Mouse (Mus musculus) liver, adult 2 months (tissue): Measurements from ENCODE around the gene Zfp287. TPM values are rescaled to one million over a fixed set of nuclear protein-coding genes. Genes with fewer than 3 reads are reported as not detected.
"Not testable (repeated sequence)": the region's sequence is repeated elsewhere in the genome, so short reads cannot be mapped to it uniquely, and the experiment has no call there.

Experiments
- DNase-seq: peaks from one replicate; pipeline ENCODE4 v3.0.0-alpha.2; 2011; ENCODE audit warnings: low read depth, low spot score; ENCODE audit errors: extremely low read depth
- H3K27ac ChIP-seq: fragments of 200-500 bp; replicated peaks from 2 replicates; pipeline ENCODE4 v1.5.1; 2012; ENCODE audit warnings: low read depth, mild to moderate bottlenecking, control low read depth, inconsistent platforms, low read length; ENCODE audit not compliant: insufficient read depth
- H3K27me3 ChIP-seq: fragments of 200-500 bp; 2 replicates; pipeline ENCODE4 v1.6.1; 2012; ENCODE audit warnings: mild to moderate bottlenecking, moderate library complexity, low read length, inconsistent platforms; ENCODE audit not compliant: control insufficient read depth, insufficient read depth
- H3K36me3 ChIP-seq: fragments of 200-500 bp; 2 replicates; pipeline ENCODE4 v1.6.1; 2012; ENCODE audit warnings: low read length, inconsistent platforms; ENCODE audit not compliant: control insufficient read depth, insufficient read depth
- H3K4me1 ChIP-seq: fragments of 200-500 bp; 2 replicates; pipeline ENCODE4 v1.6.1; 2011; ENCODE audit warnings: low read length; ENCODE audit not compliant: control insufficient read depth, insufficient read depth
- H3K4me3 ChIP-seq: fragments of 200-500 bp; 2 replicates; pipeline ENCODE4 v1.5.1; 2011; ENCODE audit warnings: low read depth, mild to moderate bottlenecking, control low read depth, low read length, moderate library complexity; ENCODE audit not compliant: insufficient read depth
- H3K79me2 ChIP-seq: fragments of 200-500 bp; 2 replicates; pipeline ENCODE4 v1.6.1; 2012; ENCODE audit warnings: inconsistent platforms, mild to moderate bottlenecking, low read length, moderate library complexity; ENCODE audit not compliant: control insufficient read depth, insufficient read depth
- H3K9ac ChIP-seq: fragments of 200-500 bp; 2 replicates; pipeline ENCODE4 v1.6.1; 2012; ENCODE audit warnings: low read depth, mild to moderate bottlenecking, control low read depth, inconsistent platforms, low read length
- CTCF ChIP-seq: fragments of 200-500 bp; IDR thresholded peaks from 2 replicates; pipeline ENCODE4 v1.5.1; 2011; ENCODE audit warnings: low read depth, low read length, control low read depth
- POLR2A ChIP-seq: fragments of 200-500 bp; IDR thresholded peaks from 2 replicates; pipeline ENCODE4 v1.6.1; 2011; ENCODE audit warnings: low read length, control low read depth; ENCODE audit not compliant: insufficient read depth; ENCODE audit errors: extremely low read depth
- WGBS: fragments of 180-500 bp; shearing (Covaris S2); methylation state at CpG from one replicate; pipeline ENCODE4 v1.1.7; 2018; 5-methylcytosine and 5-hydroxymethylcytosine counted together
- polyA plus RNA-seq: library from polyadenylated mRNA; depleted of rRNA; stranded (reverse); fragments of >200 nt; gene quantifications from 2 replicates; pipeline ENCODE4 v1.2.3, GENCODE M21; 2012
- total RNA-seq: library from RNA; depleted of rRNA; stranded (reverse); fragments of >200 nt; gene quantifications from 2 replicates; pipeline ENCODE4 v1.2.3, GENCODE M21; 2014

The Zfp287 gene
- total and polyA plus RNA-seq, 2 experiments, result 0.26 to 0.55 TPM

DNA sequence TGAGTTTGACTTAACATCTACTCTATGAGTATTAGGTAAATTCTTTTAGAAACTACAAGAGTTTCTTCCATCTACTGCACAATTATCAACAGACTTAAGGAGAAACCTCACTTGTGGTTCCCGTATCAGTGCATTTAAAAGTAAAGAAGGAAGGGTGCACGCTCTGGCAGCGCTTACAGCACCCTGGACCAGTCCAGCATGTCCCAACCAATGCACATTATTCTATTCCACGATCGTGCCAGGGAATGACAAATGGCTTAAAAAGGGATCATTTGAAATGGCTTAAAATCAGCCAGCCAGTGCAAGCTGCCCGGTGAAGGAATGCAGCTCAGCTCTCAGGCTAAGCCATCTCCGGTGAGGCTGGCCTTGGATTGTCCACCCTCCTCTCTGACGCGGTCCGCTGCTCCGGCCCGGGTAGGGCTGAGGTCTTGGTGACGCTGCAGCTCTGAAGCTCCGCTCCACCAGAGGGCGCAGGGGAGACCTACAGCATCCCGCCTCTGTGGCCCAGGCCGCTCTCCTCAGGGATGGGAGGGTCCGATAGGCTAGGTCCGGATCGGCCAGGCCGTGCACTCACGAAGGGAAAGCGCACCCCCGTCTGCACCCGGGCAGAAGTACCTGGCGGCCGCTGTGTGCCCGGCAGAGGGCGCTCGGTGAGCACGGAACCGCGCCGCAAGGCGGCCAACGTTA lies 24.9 kb upstream of the Zfp287 start:
- H3K36me3 ChIP-seq, result no peaks in the 10 kb centered on the region

GRCm38 (mm10) chr11:62752780-62753179 lies 21.1 kb upstream of the Zfp287 start, which contains the start of gene Gm10428:
Gene Gm10428, plus strand, starts transcription at chr11:62753100.
- no peak for DNase-seq
- Histone ChIP-seq H3K27ac (no peak within 1 kb of the TSS), H3K79me2 (no peaks in the 10 kb centered on the region), H3K9ac (no peak within 1 kb of the TSS), H3K4me1 (no peaks in the 10 kb centered on the region), H3K36me3 (no peaks in the 10 kb centered on the region), H3K4me3 (no peak within 1 kb of the TSS), H3K27me3 (0 out of 2 replicates have a peak, but pooled peaks cover 2% of the 10 kb centered on the region)
- 88% methylated on average over 8 of the region's 8 CpGs for WGBS
- TF ChIP-seq POLR2A (no peak), CTCF (no peak)

More for the DNA sequence above, 24.9 kb upstream of the Zfp287 start:
- Histone ChIP-seq H3K79me2 (no peaks in the 10 kb centered on the region), H3K4me3 (0 out of 2 replicates have a peak overlapping the region, but pooled peaks have one; percentile 1), H3K9ac (no peak overlapping the region), H3K27ac (no peak overlapping the region), H3K4me1 (no peaks in the 10 kb centered on the region), H3K27me3 (no peaks in the 10 kb centered on the region)
- TF ChIP-seq POLR2A (no peak), CTCF (peak; percentile 70)
- WGBS, result 8% methylated on average over 36 of the region's 36 CpGs
- DNase-seq, result peak; percentile 72

DNA sequence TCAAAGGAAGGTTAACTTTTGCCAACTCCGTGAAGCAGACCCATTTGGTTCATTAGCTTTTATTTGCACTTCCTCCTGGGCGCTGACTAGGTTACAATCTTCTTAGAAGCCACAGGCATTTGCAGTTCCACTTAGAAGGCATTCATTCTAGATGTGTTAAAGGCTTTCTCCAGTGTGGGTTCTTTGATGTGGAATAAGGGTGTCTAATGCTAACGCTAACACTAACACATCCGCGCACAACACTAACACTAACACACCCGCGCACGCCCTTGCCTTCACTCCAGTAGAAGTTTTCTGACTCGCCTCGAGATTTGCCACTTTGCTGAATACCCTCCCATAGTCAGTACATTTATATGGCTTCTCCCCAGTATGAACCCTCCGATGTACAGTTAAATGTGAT lies 20.5 kb upstream of the Zfp287 start:
- 0 out of 2 replicates have a peak, but pooled peaks cover 2% of the 10 kb centered on the region for H3K27me3 ChIP-seq

DNA sequence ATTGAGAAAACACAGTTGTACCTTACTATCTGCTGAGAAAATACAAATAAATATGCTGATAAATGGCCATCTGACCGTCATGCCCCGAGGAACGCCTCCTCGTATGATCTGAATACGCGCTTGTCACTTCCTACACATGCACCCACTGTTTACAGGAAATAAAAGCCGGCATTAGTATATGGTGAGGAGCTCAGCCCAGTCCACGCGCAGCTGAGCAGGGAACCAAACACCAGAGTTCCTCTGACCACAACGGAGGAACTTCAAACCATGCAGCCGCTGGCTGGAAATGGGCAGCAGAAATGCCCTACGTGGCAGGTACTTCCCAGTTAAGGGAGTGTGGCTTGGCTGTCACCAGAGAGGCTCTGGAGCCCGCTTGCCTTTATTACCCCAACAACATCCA lies 17.7 kb upstream of the Zfp287 start:
- not testable (repeated sequence) for H3K36me3 ChIP-seq, H3K4me3 ChIP-seq, H3K4me1 ChIP-seq, DNase-seq, H3K79me2 ChIP-seq, H3K27me3 ChIP-seq, H3K27ac ChIP-seq, H3K9ac ChIP-seq
- WGBS, result 80% methylated on average over 13 of the region's 13 CpGs

More for the DNA sequence above, 20.5 kb upstream of the Zfp287 start:
- H3K4me1 ChIP-seq, result no peaks in the 10 kb centered on the region
- 49% methylated on average over 11 of the region's 11 CpGs for WGBS
- DNase-seq, result no peak
- no peaks in the 10 kb centered on the region for H3K36me3 ChIP-seq
- H3K9ac ChIP-seq, result no peak overlapping the region
- H3K27ac ChIP-seq, result no peak overlapping the region
- TF ChIP-seq CTCF (no peak), POLR2A (no peak)
- H3K79me2 ChIP-seq, result no peaks in the 10 kb centered on the region
- H3K4me3 ChIP-seq, result no peak overlapping the region

- 88% methylated on average over 4 of the region's 4 CpGs for WGBS
- Histone ChIP-seq H3K27me3 (0 out of 2 replicates have a peak, but pooled peaks cover 2% of the 10 kb centered on the region), H3K79me2 (no peaks in the 10 kb centered on the region), H3K4me3 (no peak overlapping the region), H3K9ac (no peak overlapping the region), H3K27ac (no peak overlapping the region), H3K4me1 (no peaks in the 10 kb centered on the region), H3K36me3 (no peaks in the 10 kb centered on the region)
- TF ChIP-seq POLR2A (no peak), CTCF (no peak)
- no peak for DNase-seq
These were observed 16.4 kb upstream of the Zfp287 start for GRCm38 (mm10) chr11:62748062-62748461.

GRCm38 (mm10) chr11:62747227-62747626 lies 15.5 kb upstream of the Zfp287 start:
- no peak for DNase-seq
- Histone ChIP-seq H3K36me3 (no peaks in the 10 kb centered on the region), H3K27me3 (0 out of 2 replicates have a peak, but pooled peaks cover 2% of the 10 kb centered on the region), H3K4me1 (no peaks in the 10 kb centered on the region), H3K79me2 (no peaks in the 10 kb centered on the region), H3K27ac (no peak overlapping the region), H3K9ac (no peak overlapping the region), H3K4me3 (no peak overlapping the region)
- 69% methylated on average over 9 of the region's 9 CpGs for WGBS
- TF ChIP-seq POLR2A (no peak), CTCF (no peak)
